Mouse (Mus musculus) lung, postnatal 0 days (tissue): ENCODE measurements around the gene Lrrc37a.

Source experiments
- CTCF ChIP-seq: IDR thresholded peaks from 2 replicates; pipeline ENCODE4 v1.5.1; 2016; ENCODE audit warnings: antibody characterized with exemption, mild to moderate bottlenecking
- EP300 ChIP-seq: IDR thresholded peaks from 2 replicates; pipeline ENCODE4 v1.6.1; 2016; ENCODE audit warnings: antibody characterized with exemption, mild to moderate bottlenecking, control low read depth

GRCm38 (mm10) chr11:103404618-103405017, 99.8 kb downstream of the Lrrc37a start:
- TF ChIP-seq CTCF (no peak), EP300 (no peak)
